Mouse (Mus musculus) C2C12 (cell line): ENCODE measurements around the gene Sorcs2. TPM values are rescaled to one million over a fixed set of nuclear protein-coding genes. Genes with fewer than 3 reads are reported as not detected.

Source experiments
- H3K27me3 ChIP-seq: one replicate; pipeline ENCODE4 v1.6.1; 2011; ENCODE audit not compliant: control insufficient read depth, insufficient read depth, insufficient read length
- H3K36me3 ChIP-seq: one replicate; pipeline ENCODE4 v1.6.1; 2011; ENCODE audit not compliant: control insufficient read depth, insufficient read depth
- H3K4me3 ChIP-seq: one replicate; pipeline ENCODE4 v1.5.1; 2011; ENCODE audit warnings: mild to moderate bottlenecking, control low read depth; ENCODE audit not compliant: poor library complexity, insufficient read depth, severe bottlenecking
- H3K79me2 ChIP-seq: one replicate; pipeline ENCODE4 v1.6.1; 2011; ENCODE audit not compliant: control insufficient read depth, insufficient read depth
- H3K79me3 ChIP-seq: one replicate; pipeline ENCODE4 v1.6.1; 2011; ENCODE audit warnings: low read depth, control low read depth
- H3ac ChIP-seq: one replicate; pipeline ENCODE3; 2011; ENCODE audit warnings: low read depth; ENCODE audit not compliant: control insufficient read depth, insufficient read length
- CEBPB ChIP-seq: IDR thresholded peaks from one replicate; pipeline ENCODE4 v1.6.1; 2011; ENCODE audit warnings: low read depth, mild to moderate bottlenecking, control low read depth, moderate library complexity
- CTCF ChIP-seq: IDR thresholded peaks from one replicate; pipeline ENCODE4 v1.5.1; 2011; ENCODE audit not compliant: control insufficient read depth, insufficient read depth, insufficient read length
- FOSL1 ChIP-seq: IDR thresholded peaks from one replicate; pipeline ENCODE4 v1.8.0; 2011; ENCODE audit warnings: mild to moderate bottlenecking, low read length; ENCODE audit not compliant: poor library complexity, insufficient read depth, severe bottlenecking
- MAX ChIP-seq: IDR thresholded peaks from one replicate; pipeline ENCODE4 v1.6.1; 2011; ENCODE audit warnings: mild to moderate bottlenecking, control low read depth
- MYOD1 ChIP-seq: IDR thresholded peaks from one replicate; pipeline ENCODE4 v1.6.1; 2011; ENCODE audit warnings: low read depth; ENCODE audit not compliant: control insufficient read depth, insufficient read length
- MYOG ChIP-seq: IDR thresholded peaks from one replicate; pipeline ENCODE4 v1.6.1; 2011; ENCODE audit not compliant: control insufficient read depth, insufficient read length; ENCODE audit errors: extremely low read depth
- USF1 ChIP-seq: IDR thresholded peaks from one replicate; pipeline ENCODE4 v1.6.1; 2011; ENCODE audit warnings: low read depth, mild to moderate bottlenecking, control low read depth, moderate library complexity
- polyA plus RNA-seq: library from polyadenylated mRNA; unstranded; fragments of >200 nt; fragmentation: generic; extraction: Trizol; gene quantifications from one replicate; pipeline ENCODE4 v1.2.1, GENCODE M21; 2012; ENCODE audit warnings: missing spikeins

Gene Sorcs2
- polyA plus RNA-seq, 1 experiment, result 67.7 TPM

DNA sequence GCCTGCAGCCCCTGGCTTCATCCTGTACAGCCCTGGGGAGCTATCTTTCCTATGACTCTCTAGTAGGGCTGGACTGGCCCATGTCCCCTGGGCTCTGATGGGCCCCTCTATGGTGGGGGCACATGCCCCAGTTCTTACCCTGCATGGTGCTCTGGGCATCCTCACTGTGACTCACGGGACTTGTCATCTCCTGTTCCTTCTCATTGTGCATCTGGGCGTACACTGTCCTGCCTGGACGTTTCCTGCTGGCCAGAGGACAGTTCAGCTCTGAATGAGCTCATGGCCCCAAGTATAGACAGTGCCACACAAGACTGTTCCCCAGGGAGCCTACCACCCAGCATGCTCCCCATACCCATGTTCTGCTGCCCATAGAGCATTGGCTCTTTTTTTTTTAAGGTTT, 376.8 kb downstream of the Sorcs2 start:
- no peak overlapping the region for H3K4me3 ChIP-seq
- TF ChIP-seq CEBPB (no peak), USF1 (no peak), CTCF (no peak), MYOG (no peak), MYOD1 (no peak)
- no peaks in the 10 kb centered on the region for H3K36me3 ChIP-seq
- H3K79me3 ChIP-seq, result no peaks in the 10 kb centered on the region
- no peaks in the 10 kb centered on the region for H3K27me3 ChIP-seq
- no peaks in the 10 kb centered on the region for H3K79me2 ChIP-seq
- no peak overlapping the region for H3ac ChIP-seq

DNA sequence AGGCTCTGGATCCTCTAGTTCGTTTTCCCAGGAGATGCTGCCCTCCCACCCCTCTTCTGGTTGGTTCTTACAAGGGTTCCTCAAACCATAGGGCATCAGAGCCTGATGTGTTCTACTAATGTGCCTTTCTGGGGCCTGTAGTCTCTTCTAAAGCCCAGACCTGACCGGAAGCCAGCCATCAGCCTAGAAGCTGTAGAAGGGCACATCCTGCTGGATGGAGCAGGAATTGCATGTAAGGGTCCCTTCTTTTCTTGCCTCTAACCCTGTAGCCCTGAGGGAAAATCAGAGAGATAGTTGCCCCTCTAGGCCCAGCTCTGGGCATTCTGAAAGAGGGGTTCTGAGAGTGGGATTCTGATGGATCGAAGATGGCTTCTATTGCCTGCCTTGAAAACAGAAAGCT, 379.6 kb downstream of the Sorcs2 start:
- Histone ChIP-seq H3K36me3 (no peaks in the 10 kb centered on the region), H3K4me3 (no peak overlapping the region)
- no peak for TF ChIP-seq USF1
- TF ChIP-seq MYOG, result no peak
- no peak for TF ChIP-seq MAX
- no peak for TF ChIP-seq FOSL1
- TF ChIP-seq CEBPB, result no peak
- TF ChIP-seq CTCF, result no peak
- TF ChIP-seq MYOD1, result no peak

DNA sequence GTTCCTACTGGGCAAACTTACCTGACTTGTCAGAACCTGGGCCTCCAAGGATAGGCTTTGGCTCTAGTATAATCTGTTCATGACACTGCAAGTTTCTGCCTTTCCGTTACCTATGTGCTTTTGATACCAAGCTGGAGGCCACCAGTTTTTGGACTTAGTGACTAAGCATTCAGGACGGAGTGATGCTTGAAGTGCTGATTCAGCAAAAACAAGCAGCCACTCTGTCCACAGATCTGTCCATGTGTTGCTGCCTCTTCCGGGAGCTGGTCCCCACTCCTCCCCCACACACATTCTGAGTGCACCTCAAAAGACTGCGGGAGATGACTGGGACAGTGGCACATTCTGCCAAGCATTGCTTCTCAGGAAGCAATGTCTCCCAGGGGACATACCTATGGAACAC, 388.5 kb downstream of the Sorcs2 start:
- Histone ChIP-seq H3K79me3 (no peaks in the 10 kb centered on the region), H3K36me3 (no peaks in the 10 kb centered on the region), H3K4me3 (no peak overlapping the region), H3K27me3 (no peaks in the 10 kb centered on the region), H3ac (no peak overlapping the region), H3K79me2 (no peaks in the 10 kb centered on the region)
- TF ChIP-seq FOSL1 (no peak), MYOG (no peak), MYOD1 (no peak), CTCF (no peak), CEBPB (no peak), USF1 (no peak), MAX (no peak)

More for the DNA sequence above, 379.6 kb downstream of the Sorcs2 start:
- H3K79me2 ChIP-seq, result no peaks in the 10 kb centered on the region
- H3K79me3 ChIP-seq, result no peaks in the 10 kb centered on the region
- no peaks in the 10 kb centered on the region for H3K27me3 ChIP-seq
- no peak overlapping the region for H3ac ChIP-seq

- H3ac ChIP-seq, result no peak overlapping the region
- H3K27me3 ChIP-seq, result no peaks in the 10 kb centered on the region
- no peaks in the 10 kb centered on the region for H3K36me3 ChIP-seq
- TF ChIP-seq USF1 (no peak), MAX (no peak), FOSL1 (no peak), MYOD1 (no peak)
- H3K79me3 ChIP-seq, result no peaks in the 10 kb centered on the region
- H3K4me3 ChIP-seq, result no peak overlapping the region
- H3K79me2 ChIP-seq, result no peaks in the 10 kb centered on the region
These were observed 390.3 kb downstream of the Sorcs2 start for GRCm38 (mm10) chr5:36007649-36008048.

- Histone ChIP-seq H3K36me3 (peaks cover under 1% of the 10 kb centered on the region), H3ac (no peak overlapping the region), H3K79me2 (no peaks in the 10 kb centered on the region), H3K27me3 (no peaks in the 10 kb centered on the region), H3K4me3 (no peak overlapping the region), H3K79me3 (no peaks in the 10 kb centered on the region)
- TF ChIP-seq MYOD1 (no peak), CEBPB (no peak), CTCF (no peak), MAX (no peak), USF1 (no peak), FOSL1 (no peak)
These were observed 391.4 kb downstream of the Sorcs2 start for GRCm38 (mm10) chr5:36006586-36006985.

GRCm38 (mm10) chr5:36006106-36006505, 391.8 kb downstream of the Sorcs2 start:
- Histone ChIP-seq H3K79me3 (no peaks in the 10 kb centered on the region), H3ac (no peak overlapping the region), H3K79me2 (no peaks in the 10 kb centered on the region), H3K4me3 (no peak overlapping the region), H3K36me3 (peaks cover 4% of the 10 kb centered on the region), H3K27me3 (no peaks in the 10 kb centered on the region)
- TF ChIP-seq MYOG, result no peak
- no peak for TF ChIP-seq USF1
- no peak for TF ChIP-seq MYOD1
- TF ChIP-seq FOSL1, result no peak
- TF ChIP-seq CTCF, result no peak
- TF ChIP-seq CEBPB, result no peak
- no peak for TF ChIP-seq MAX
